Mouse (Mus musculus) lung, postnatal 0 days (tissue): Measurements from ENCODE around the gene Ccdc152.

Experiments used
- CTCF ChIP-seq: IDR thresholded peaks from 2 replicates; pipeline ENCODE4 v1.5.1; 2016; ENCODE audit warnings: antibody characterized with exemption, mild to moderate bottlenecking
- EP300 ChIP-seq: IDR thresholded peaks from 2 replicates; pipeline ENCODE4 v1.6.1; 2016; ENCODE audit warnings: antibody characterized with exemption, mild to moderate bottlenecking, control low read depth

DNA sequence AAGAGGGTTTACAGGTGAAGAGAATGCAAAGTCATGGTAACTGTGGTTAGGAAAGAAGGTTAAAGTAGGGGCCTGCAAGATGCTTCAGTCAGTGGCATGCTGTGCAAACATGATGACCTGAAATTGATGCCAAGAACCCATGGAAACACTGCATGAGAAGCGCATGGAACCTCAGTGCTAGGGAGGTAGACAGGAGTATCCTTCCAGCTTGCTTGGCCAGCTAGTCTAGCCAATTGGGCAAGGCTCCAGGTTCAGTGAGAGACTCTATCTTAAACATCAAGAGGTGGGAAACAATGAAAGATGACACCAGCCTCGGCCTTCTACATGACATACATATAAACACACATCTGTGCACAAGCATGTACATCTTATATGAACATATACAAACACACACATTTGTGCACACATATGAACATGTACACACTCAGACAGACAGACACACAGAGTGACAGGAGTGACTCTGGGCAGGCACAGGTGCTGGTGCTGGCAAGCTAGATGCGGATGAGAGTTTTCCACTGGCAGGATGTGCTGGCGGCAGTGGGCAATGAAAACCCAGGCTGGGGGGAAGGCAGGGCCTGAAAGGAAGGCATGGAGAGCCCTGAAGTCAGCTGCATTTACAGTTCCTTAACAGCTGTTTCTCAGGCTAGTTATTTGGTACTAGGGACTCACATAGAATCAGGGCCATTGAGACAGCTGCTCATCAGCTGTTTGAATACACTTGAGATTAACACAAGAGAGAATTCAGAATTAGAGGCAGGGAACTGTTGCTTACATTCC lies 38.7 kb upstream of the Ccdc152 start:
- TF ChIP-seq CTCF = no peak
- TF ChIP-seq EP300 = no peak
